Mouse (Mus musculus): ENCODE measurements around the gene Cpn1. TPM values are rescaled to one million over a fixed set of nuclear protein-coding genes. Genes with fewer than 3 reads are reported as not detected.
A peak's percentile ranks its signal among the peaks of the same experiment; 100 is the strongest.

The Cpn1 gene
- polyA plus RNA-seq, 1 experiment: 0.27 TPM

- no peaks in the 10 kb centered on the region for H3K27me3 ChIP-seq (ENCODE audit: control insufficient read depth, insufficient read depth, low read length)
- peak overlapping the region; percentile 56 for H3K4me3 ChIP-seq (ENCODE audit: control insufficient read depth, insufficient read depth, low read length)
- no peak for DNase-seq
- TF ChIP-seq POLR2A (IDR thresholded peaks at IDR 0.05; ENCODE audit: control insufficient read depth, extremely low read depth, insufficient read depth, low read length, poor library complexity): no peak
- TF ChIP-seq CTCF (IDR thresholded peaks at IDR 0.05; ENCODE audit: borderline replicate concordance, control insufficient read depth, extremely low read depth, insufficient read depth, low read length, poor library complexity): no peak
- H3K36me3 ChIP-seq (ENCODE audit: control insufficient read depth, insufficient read depth, low read length): no peaks in the 10 kb centered on the region
- H3K4me1 ChIP-seq (replicated peaks; ENCODE audit: control insufficient read depth, insufficient read depth, low read length): peaks cover 12% of the 10 kb centered on the region
- no peak overlapping the region for H3K27ac ChIP-seq (ENCODE audit: control insufficient read depth, insufficient read depth, low read length)
- WGBS: 20% methylated on average over 16 of the region's 16 CpGs
These were observed 47.1 kb downstream of the Cpn1 start for GRCm38 (mm10) chr19:43939171-43939768.

GRCm38 (mm10) chr19:43938355-43938754, 48.0 kb downstream of the Cpn1 start:
- Histone ChIP-seq H3K36me3 (ENCODE audit: control insufficient read depth, insufficient read depth, low read length) (no peaks in the 10 kb centered on the region), H3K4me1 (replicated peaks; ENCODE audit: control insufficient read depth, insufficient read depth, low read length) (peaks cover 12% of the 10 kb centered on the region), H3K27ac (ENCODE audit: control insufficient read depth, insufficient read depth, low read length) (no peak overlapping the region), H3K27me3 (ENCODE audit: control insufficient read depth, insufficient read depth, low read length) (no peaks in the 10 kb centered on the region), H3K4me3 (ENCODE audit: control insufficient read depth, insufficient read depth, low read length) (no peak overlapping the region)
- no peak for DNase-seq
- WGBS: 70% methylated on average over 11 of the region's 11 CpGs
- TF ChIP-seq CTCF (IDR thresholded peaks at IDR 0.05; ENCODE audit: borderline replicate concordance, control insufficient read depth, extremely low read depth, insufficient read depth, low read length, poor library complexity) (no peak), POLR2A (IDR thresholded peaks at IDR 0.05; ENCODE audit: control insufficient read depth, extremely low read depth, insufficient read depth, low read length, poor library complexity) (no peak)

- Histone ChIP-seq H3K36me3 (ENCODE audit: control insufficient read depth, insufficient read depth, low read length) (no peaks in the 10 kb centered on the region), H3K27ac (ENCODE audit: control insufficient read depth, insufficient read depth, low read length) (no peak overlapping the region), H3K4me3 (ENCODE audit: control insufficient read depth, insufficient read depth, low read length) (no peak overlapping the region), H3K4me1 (replicated peaks; ENCODE audit: control insufficient read depth, insufficient read depth, low read length) (no peaks in the 10 kb centered on the region), H3K27me3 (ENCODE audit: control insufficient read depth, insufficient read depth, low read length) (no peaks in the 10 kb centered on the region)
- no peak for DNase-seq
- WGBS: 63% methylated on average over 6 of the region's 6 CpGs
- TF ChIP-seq POLR2A (IDR thresholded peaks at IDR 0.05; ENCODE audit: control insufficient read depth, extremely low read depth, insufficient read depth, low read length, poor library complexity) (no peak), CTCF (IDR thresholded peaks at IDR 0.05; ENCODE audit: borderline replicate concordance, control insufficient read depth, extremely low read depth, insufficient read depth, low read length, poor library complexity) (no peak)
These were observed 55.4 kb downstream of the Cpn1 start for GRCm38 (mm10) chr19:43930926-43931325.

GRCm38 (mm10) chr19:43930366-43930765, 56.0 kb downstream of the Cpn1 start:
- Histone ChIP-seq H3K4me1 (replicated peaks; ENCODE audit: control insufficient read depth, insufficient read depth, low read length) (no peaks in the 10 kb centered on the region), H3K4me3 (ENCODE audit: control insufficient read depth, insufficient read depth, low read length) (no peak overlapping the region), H3K27ac (ENCODE audit: control insufficient read depth, insufficient read depth, low read length) (no peak overlapping the region), H3K27me3 (ENCODE audit: control insufficient read depth, insufficient read depth, low read length) (no peaks in the 10 kb centered on the region), H3K36me3 (ENCODE audit: control insufficient read depth, insufficient read depth, low read length) (no peaks in the 10 kb centered on the region)
- TF ChIP-seq POLR2A (IDR thresholded peaks at IDR 0.05; ENCODE audit: control insufficient read depth, extremely low read depth, insufficient read depth, low read length, poor library complexity) (no peak), CTCF (IDR thresholded peaks at IDR 0.05; ENCODE audit: borderline replicate concordance, control insufficient read depth, extremely low read depth, insufficient read depth, low read length, poor library complexity) (no peak)
- no peak for DNase-seq
- WGBS: 71% methylated on average over 7 of the region's 7 CpGs

GRCm38 (mm10) chr19:43929869-43930268, 56.5 kb downstream of the Cpn1 start:
- DNase-seq: no peak
- WGBS: 93% methylated on average over 11 of the region's 11 CpGs
- no peak overlapping the region for H3K27ac ChIP-seq (ENCODE audit: control insufficient read depth, insufficient read depth, low read length)
- TF ChIP-seq CTCF (IDR thresholded peaks at IDR 0.05; ENCODE audit: borderline replicate concordance, control insufficient read depth, extremely low read depth, insufficient read depth, low read length, poor library complexity) (no peak), POLR2A (IDR thresholded peaks at IDR 0.05; ENCODE audit: control insufficient read depth, extremely low read depth, insufficient read depth, low read length, poor library complexity) (no peak)
- no peaks in the 10 kb centered on the region for H3K27me3 ChIP-seq (ENCODE audit: control insufficient read depth, insufficient read depth, low read length)
- H3K36me3 ChIP-seq (ENCODE audit: control insufficient read depth, insufficient read depth, low read length): no peaks in the 10 kb centered on the region
- H3K4me1 ChIP-seq (replicated peaks; ENCODE audit: control insufficient read depth, insufficient read depth, low read length): no peaks in the 10 kb centered on the region
- no peak overlapping the region for H3K4me3 ChIP-seq (ENCODE audit: control insufficient read depth, insufficient read depth, low read length)

- H3K27ac ChIP-seq (ENCODE audit: control insufficient read depth, insufficient read depth, low read length): no peak overlapping the region
- H3K36me3 ChIP-seq (ENCODE audit: control insufficient read depth, insufficient read depth, low read length): no peaks in the 10 kb centered on the region
- no peak for TF ChIP-seq CTCF (IDR thresholded peaks at IDR 0.05; ENCODE audit: borderline replicate concordance, control insufficient read depth, extremely low read depth, insufficient read depth, low read length, poor library complexity)
- no peak for TF ChIP-seq POLR2A (IDR thresholded peaks at IDR 0.05; ENCODE audit: control insufficient read depth, extremely low read depth, insufficient read depth, low read length, poor library complexity)
- H3K27me3 ChIP-seq (ENCODE audit: control insufficient read depth, insufficient read depth, low read length): no peaks in the 10 kb centered on the region
- no peaks in the 10 kb centered on the region for H3K4me1 ChIP-seq (replicated peaks; ENCODE audit: control insufficient read depth, insufficient read depth, low read length)
- DNase-seq: no peak
- H3K4me3 ChIP-seq (ENCODE audit: control insufficient read depth, insufficient read depth, low read length): no peak overlapping the region
- WGBS: 93% methylated on average over 5 of the region's 5 CpGs
These were observed 58.4 kb downstream of the Cpn1 start for GRCm38 (mm10) chr19:43927967-43928366.

GRCm38 (mm10) chr19:43927057-43927456, 59.3 kb downstream of the Cpn1 start:
- no peaks in the 10 kb centered on the region for H3K4me1 ChIP-seq (replicated peaks; ENCODE audit: control insufficient read depth, insufficient read depth, low read length)
- H3K27ac ChIP-seq (ENCODE audit: control insufficient read depth, insufficient read depth, low read length): no peak overlapping the region

More at GRCm38 (mm10) chr19:43927057-43927456, 59.3 kb downstream of the Cpn1 start:
- WGBS: 66% methylated on average over 10 of the region's 10 CpGs
- H3K4me3 ChIP-seq (ENCODE audit: control insufficient read depth, insufficient read depth, low read length): no peak overlapping the region
- no peaks in the 10 kb centered on the region for H3K36me3 ChIP-seq (ENCODE audit: control insufficient read depth, insufficient read depth, low read length)
- TF ChIP-seq CTCF (IDR thresholded peaks at IDR 0.05; ENCODE audit: borderline replicate concordance, control insufficient read depth, extremely low read depth, insufficient read depth, low read length, poor library complexity): no peak
- no peak for TF ChIP-seq POLR2A (IDR thresholded peaks at IDR 0.05; ENCODE audit: control insufficient read depth, extremely low read depth, insufficient read depth, low read length, poor library complexity)
- DNase-seq: no peak
- no peaks in the 10 kb centered on the region for H3K27me3 ChIP-seq (ENCODE audit: control insufficient read depth, insufficient read depth, low read length)
